Mouse (Mus musculus) heart, adult 2 months (tissue): Measurements from ENCODE around the gene Trmo.

Experiments used
- CTCF ChIP-seq: fragments of 200-600 bp; IDR thresholded peaks from 2 replicates; pipeline ENCODE4 v1.8.1; 2022; ENCODE audit warnings: antibody characterized with exemption, mild to moderate bottlenecking, moderate library complexity
- POLR2A ChIP-seq: fragments of 200-500 bp; IDR thresholded peaks from 2 replicates; pipeline ENCODE4 v1.6.1; 2011; ENCODE audit warnings: mild to moderate bottlenecking, low read depth, low read length, control low read depth; ENCODE audit not compliant: insufficient read depth

DNA sequence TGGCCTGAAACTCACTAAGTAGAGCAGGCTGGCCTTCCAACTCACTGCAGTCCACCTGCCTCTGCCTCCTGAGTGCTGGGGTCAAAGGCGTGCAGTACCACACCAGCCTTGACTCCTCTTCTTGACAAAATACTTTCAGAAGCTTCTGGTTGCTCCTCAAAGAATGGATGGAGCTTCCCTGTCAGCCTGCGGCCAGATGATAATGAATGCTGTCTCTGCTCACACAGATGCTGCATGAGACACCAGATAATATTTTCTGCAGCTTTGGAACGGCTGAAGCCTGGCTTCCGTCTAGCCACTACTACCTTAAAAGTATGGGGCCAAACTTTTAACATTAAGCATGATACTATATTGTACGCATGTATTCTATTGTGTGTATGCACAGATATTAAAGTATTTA is 21.4 kb upstream of the Trmo start:
- TF ChIP-seq POLR2A, result no peak
- no peak for TF ChIP-seq CTCF
